Mouse (Mus musculus) midbrain, embryonic 13.5 days (tissue): ENCODE measurements around the gene Tmprss3. TPM values are rescaled to one million over a fixed set of nuclear protein-coding genes. Genes with fewer than 3 reads are reported as not detected.

Experiments used
- ATAC-seq: fragments of 200-750 bp; cut with Nextera tagmentation; 2 replicates; pipeline ENCODE4 v1.8.0; 2017; ENCODE audit warnings: mild to moderate bottlenecking, moderate TSS enrichment, moderate library complexity
- H3K27ac ChIP-seq: fragments of 300-500 bp; sonication (generic); 2 replicates; pipeline ENCODE4 v1.5.1; 2015; ENCODE audit warnings: inconsistent platforms, mild to moderate bottlenecking, moderate library complexity
- H3K27me3 ChIP-seq: fragments of 300-500 bp; sonication (generic); 2 replicates; pipeline ENCODE4 v1.6.1; 2015; ENCODE audit warnings: mild to moderate bottlenecking, inconsistent platforms
- H3K36me3 ChIP-seq: fragments of 300-500 bp; sonication (generic); 2 replicates; pipeline ENCODE4 v1.6.1; 2015; ENCODE audit warnings: mild to moderate bottlenecking, inconsistent platforms
- H3K4me1 ChIP-seq: fragments of 300-500 bp; sonication (generic); replicated peaks from 2 replicates; pipeline ENCODE4 v1.6.1; 2015; ENCODE audit warnings: inconsistent platforms
- H3K4me2 ChIP-seq: fragments of 300-500 bp; sonication (generic); replicated peaks from 2 replicates; pipeline ENCODE4 v1.6.1; 2015; ENCODE audit warnings: moderate library complexity, mild to moderate bottlenecking, inconsistent platforms
- H3K4me3 ChIP-seq: fragments of 300-500 bp; sonication (generic); replicated peaks from 2 replicates; pipeline ENCODE4 v1.5.1; 2015; ENCODE audit warnings: mild to moderate bottlenecking, inconsistent platforms
- H3K9ac ChIP-seq: fragments of 300-500 bp; sonication (generic); replicated peaks from 2 replicates; pipeline ENCODE4 v1.6.1; 2015; ENCODE audit warnings: mild to moderate bottlenecking, inconsistent platforms
- H3K9me3 ChIP-seq: fragments of 300-500 bp; sonication (generic); 2 replicates; pipeline ENCODE4 v1.6.1; 2016; ENCODE audit warnings: mild to moderate bottlenecking, inconsistent platforms
- WGBS: fragments of 180-500 bp; shearing (Covaris S2); methylation state at CpG from one replicate; pipeline ENCODE4 v1.1.7; 2015; 5-methylcytosine and 5-hydroxymethylcytosine counted together
- polyA plus RNA-seq: library from polyadenylated mRNA; unstranded; fragments of >200 nt; fragmentation: Nextera tagmentation; extraction: Ambion mirVana; gene quantifications from 2 replicates; pipeline ENCODE4 v1.2.1, GENCODE M21; 2015

Gene Tmprss3
- polyA plus RNA-seq: not detected in 2 replicates

DNA sequence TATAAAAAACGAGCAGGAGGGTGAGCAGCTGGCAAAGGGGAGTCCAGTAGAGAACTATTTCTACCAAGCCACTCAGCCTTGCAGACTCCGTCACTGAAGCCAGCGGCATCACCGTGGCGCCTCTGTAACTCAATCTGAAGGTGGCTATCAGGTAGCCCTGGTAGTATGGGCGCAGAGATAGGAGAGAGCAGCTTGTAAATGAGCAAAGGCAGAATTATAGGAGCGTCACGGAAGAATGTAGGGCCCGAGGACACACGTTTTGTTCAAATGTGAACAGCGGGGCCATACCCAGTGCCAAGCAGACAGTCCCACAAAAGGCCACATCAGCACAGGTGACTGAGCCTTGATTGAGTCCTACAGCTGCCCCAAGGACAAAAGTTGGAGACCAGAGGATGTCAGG is at the start of gene Tmprss3:
TSS of gene Tmprss3 (minus strand) at position 101 of the 400 bp plus-strand sequence.
- Histone ChIP-seq H3K9me3 (no peaks in the 10 kb centered on the region), H3K4me2 (no peak within 1 kb of the TSS), H3K27me3 (no peaks in the 10 kb centered on the region), H3K36me3 (no peaks in the 10 kb centered on the region), H3K27ac (no peak within 1 kb of the TSS), H3K4me3 (no peak within 1 kb of the TSS), H3K9ac (no peak within 1 kb of the TSS), H3K4me1 (no peaks in the 10 kb centered on the region)
- 87% methylated on average over 11 of the region's 11 CpGs for WGBS
- ATAC-seq: no peak

GRCm38 (mm10) chr17:31247144-31247543 is 48.4 kb upstream of the Tmprss3 start:
- ATAC-seq: no peak
- WGBS: 45% methylated on average over 5 of the region's 5 CpGs
- Histone ChIP-seq H3K9ac (no peak overlapping the region), H3K4me2 (no peak overlapping the region), H3K9me3 (peaks cover 6% of the 10 kb centered on the region; the same call in 1 of the 2 replicates), H3K4me3 (no peak overlapping the region), H3K4me1 (no peaks in the 10 kb centered on the region), H3K27ac (no peak overlapping the region), H3K36me3 (no peaks in the 10 kb centered on the region), H3K27me3 (no peaks in the 10 kb centered on the region)

GRCm38 (mm10) chr17:31245321-31245720 is 46.5 kb upstream of the Tmprss3 start:
- H3K4me3 ChIP-seq: no peak overlapping the region
- no peaks in the 10 kb centered on the region for H3K36me3 ChIP-seq
- H3K9me3 ChIP-seq: peaks cover 6% of the 10 kb centered on the region; the same call in 1 of the 2 replicates
- H3K27ac ChIP-seq: no peak overlapping the region
- H3K4me2 ChIP-seq: no peak overlapping the region
- ATAC-seq: no peak
- H3K9ac ChIP-seq: no peak overlapping the region
- WGBS: 81% methylated on average over 5 of the region's 5 CpGs
- no peaks in the 10 kb centered on the region for H3K4me1 ChIP-seq
- no peaks in the 10 kb centered on the region for H3K27me3 ChIP-seq

- Histone ChIP-seq H3K27me3 (no peaks in the 10 kb centered on the region), H3K9ac (no peak overlapping the region), H3K9me3 (peaks cover 6% of the 10 kb centered on the region; the same call in 1 of the 2 replicates), H3K4me1 (no peaks in the 10 kb centered on the region), H3K4me2 (no peak overlapping the region), H3K4me3 (no peak overlapping the region), H3K27ac (no peak overlapping the region), H3K36me3 (no peaks in the 10 kb centered on the region)
- 0% methylated on average over 1 of the region's 1 CpGs for whole genome bisulfite sequencing
- no peak for ATAC-seq
These were observed 44.0 kb upstream of the Tmprss3 start for GRCm38 (mm10) chr17:31242764-31243163.

GRCm38 (mm10) chr17:31241156-31241555 is 42.4 kb upstream of the Tmprss3 start:
- Histone ChIP-seq H3K4me2 (no peak overlapping the region), H3K27ac (no peak overlapping the region), H3K4me1 (no peaks in the 10 kb centered on the region), H3K27me3 (no peaks in the 10 kb centered on the region), H3K4me3 (no peak overlapping the region), H3K36me3 (no peaks in the 10 kb centered on the region), H3K9me3 (peaks cover 6% of the 10 kb centered on the region; the same call in 1 of the 2 replicates), H3K9ac (no peak overlapping the region)
- 84% methylated on average over 8 of the region's 8 CpGs for WGBS
- ATAC-seq: no peak

GRCm38 (mm10) chr17:31238234-31239020 is 39.6 kb upstream of the Tmprss3 start:
- H3K36me3 ChIP-seq: no peaks in the 10 kb centered on the region
- H3K4me3 ChIP-seq: no peak overlapping the region
- 86% methylated on average over 7 of the region's 7 CpGs for WGBS
- no peaks in the 10 kb centered on the region for H3K27me3 ChIP-seq
- H3K27ac ChIP-seq: no peak overlapping the region
- no peak overlapping the region for H3K9ac ChIP-seq
- H3K4me1 ChIP-seq: no peaks in the 10 kb centered on the region
- H3K4me2 ChIP-seq: no peak overlapping the region
- no peak for ATAC-seq
- H3K9me3 ChIP-seq: no peaks in the 10 kb centered on the region

GRCm38 (mm10) chr17:31235915-31236314 is 37.1 kb upstream of the Tmprss3 start:
- H3K9me3 ChIP-seq: no peaks in the 10 kb centered on the region

DNA sequence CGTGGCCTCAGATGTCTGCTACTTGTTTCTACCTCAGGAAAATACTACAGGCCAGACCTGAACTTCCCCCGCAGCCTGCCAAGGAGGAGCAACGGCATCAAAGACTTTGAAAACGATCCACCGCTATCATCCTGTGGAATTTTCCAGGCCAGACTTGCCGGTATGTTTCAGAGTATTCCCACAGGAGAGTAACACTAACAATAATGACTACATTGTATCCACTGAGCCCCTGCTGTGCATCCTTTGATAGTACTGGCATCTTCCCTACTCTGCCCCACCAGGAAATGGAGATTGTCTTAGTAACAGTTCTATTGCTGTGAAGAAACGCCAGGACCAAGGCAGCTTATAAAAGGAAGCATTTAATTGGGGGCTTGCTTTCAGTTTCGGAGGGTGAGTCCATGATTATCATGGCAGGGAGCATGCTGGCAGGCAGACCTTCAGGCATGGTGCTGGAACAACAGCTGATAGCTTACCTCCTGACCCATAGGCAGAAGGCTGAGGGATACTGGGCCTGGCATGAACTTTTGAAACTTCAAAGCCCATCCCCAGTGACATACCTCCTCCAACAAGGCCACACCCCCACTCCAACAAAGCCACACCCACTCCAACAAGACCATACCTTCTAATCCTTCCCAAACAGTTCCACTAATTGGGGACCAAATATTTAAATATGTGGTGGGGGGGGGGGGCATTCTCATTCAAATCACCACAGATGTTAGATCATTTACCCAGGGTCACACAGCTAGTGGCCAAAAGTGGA is 33.7 kb upstream of the Tmprss3 start:
- no peaks in the 10 kb centered on the region for H3K36me3 ChIP-seq
- WGBS: 41% methylated on average over 8 of the region's 8 CpGs

More at GRCm38 (mm10) chr17:31235915-31236314, 37.1 kb upstream of the Tmprss3 start:
- 88% methylated on average over 1 of the region's 1 CpGs for WGBS
- ATAC-seq: no peak
- Histone ChIP-seq H3K4me1 (peaks cover 8% of the 10 kb centered on the region; the same call in 1 of the 2 replicates), H3K36me3 (no peaks in the 10 kb centered on the region), H3K9ac (no peak overlapping the region), H3K4me3 (no peak overlapping the region), H3K27ac (no peak overlapping the region), H3K27me3 (no peaks in the 10 kb centered on the region), H3K4me2 (no peak overlapping the region)

DNA sequence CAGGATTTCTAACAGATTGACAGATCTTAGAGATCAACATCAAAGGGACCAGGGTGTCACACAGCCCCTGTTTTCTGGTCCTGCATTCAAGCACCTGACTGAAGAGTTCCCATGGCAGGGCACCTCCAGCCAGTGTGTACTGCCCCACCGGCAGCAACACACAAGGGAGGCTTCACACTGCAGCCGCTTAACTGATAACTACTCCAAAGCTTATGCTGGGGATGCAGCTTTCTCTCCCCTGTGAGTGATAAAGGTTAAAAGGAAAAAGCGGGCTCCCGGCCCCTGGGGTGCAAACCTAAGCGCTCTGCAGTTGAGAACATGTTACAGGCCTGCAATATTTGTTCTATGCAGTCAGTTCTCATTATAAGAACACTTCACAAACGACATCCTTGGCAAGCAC is 33.0 kb upstream of the Tmprss3 start:
- no peak overlapping the region for H3K4me3 ChIP-seq
- peak overlapping the region; percentile 5; the same call in 1 of the 2 replicates for H3K27ac ChIP-seq
- H3K4me1 ChIP-seq: peaks cover 8% of the 10 kb centered on the region; the same call in 1 of the 2 replicates
- no peak overlapping the region for H3K9ac ChIP-seq
- 38% methylated on average over 6 of the region's 6 CpGs for WGBS
- H3K4me2 ChIP-seq: no peak overlapping the region
- no peaks in the 10 kb centered on the region for H3K9me3 ChIP-seq
- no peaks in the 10 kb centered on the region for H3K27me3 ChIP-seq
- no peak for ATAC-seq
- no peaks in the 10 kb centered on the region for H3K36me3 ChIP-seq

More for the DNA sequence above, 33.7 kb upstream of the Tmprss3 start:
- Histone ChIP-seq H3K9me3 (no peaks in the 10 kb centered on the region), H3K27ac (0 out of 2 replicates have a peak overlapping the region, but pooled peaks have one; percentile 5), H3K27me3 (no peaks in the 10 kb centered on the region), H3K4me2 (no peak overlapping the region), H3K4me1 (peaks cover 8% of the 10 kb centered on the region; the same call in 1 of the 2 replicates), H3K4me3 (no peak overlapping the region), H3K9ac (no peak overlapping the region)
- no peak for ATAC-seq

DNA sequence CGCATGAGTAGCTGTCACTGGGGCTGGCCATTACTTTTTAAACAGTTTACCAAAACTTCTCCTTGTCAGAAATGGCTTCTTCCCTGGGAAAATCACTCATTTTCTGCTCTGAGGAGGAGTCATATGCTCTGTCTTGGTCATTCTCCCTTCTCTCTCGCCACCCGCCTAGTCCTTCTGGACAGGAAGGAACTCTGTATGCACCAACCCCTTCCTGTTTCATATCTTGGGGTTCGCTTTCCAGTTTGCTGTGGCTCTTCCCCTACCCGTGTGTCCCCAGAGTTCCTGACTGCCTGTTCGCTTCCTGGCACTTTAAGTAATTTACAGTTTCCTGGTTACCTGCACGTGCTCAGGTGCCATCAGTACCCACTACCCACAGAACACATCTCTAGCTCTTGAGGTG is 28.2 kb upstream of the Tmprss3 start:
- Histone ChIP-seq H3K4me2 (no peak overlapping the region), H3K36me3 (no peaks in the 10 kb centered on the region), H3K27me3 (no peaks in the 10 kb centered on the region), H3K27ac (no peak overlapping the region), H3K4me3 (no peak overlapping the region), H3K9me3 (no peaks in the 10 kb centered on the region), H3K4me1 (peaks cover 2% of the 10 kb centered on the region; the same call in 1 of the 2 replicates), H3K9ac (no peak overlapping the region)
- no peak for ATAC-seq
- WGBS: 89% methylated on average over 7 of the region's 7 CpGs

DNA sequence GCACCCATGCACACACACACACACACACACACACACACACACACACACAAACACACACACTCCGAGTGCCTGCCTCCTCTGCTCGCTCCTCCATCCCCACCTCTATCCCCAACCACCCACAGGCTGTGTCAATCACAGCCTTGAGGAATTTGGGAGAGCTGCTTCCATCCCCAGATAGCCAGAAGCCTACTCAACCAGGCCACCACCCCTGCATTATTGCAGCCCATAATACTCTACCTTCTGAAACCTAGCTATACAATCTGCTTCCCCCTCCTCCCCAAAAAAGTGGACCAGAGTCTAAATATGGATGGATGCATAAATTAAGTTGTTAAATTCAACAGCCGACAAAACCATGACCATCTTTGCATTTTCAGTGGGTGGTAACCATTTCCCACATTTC is 27.6 kb upstream of the Tmprss3 start:
- no peaks in the 10 kb centered on the region for H3K4me1 ChIP-seq
- H3K4me2 ChIP-seq: no peak overlapping the region
- H3K27me3 ChIP-seq: no peaks in the 10 kb centered on the region
- H3K9me3 ChIP-seq: no peaks in the 10 kb centered on the region
- no peak overlapping the region for H3K4me3 ChIP-seq
- WGBS: 96% methylated on average over 3 of the region's 3 CpGs
- no peaks in the 10 kb centered on the region for H3K36me3 ChIP-seq
- no peak for ATAC-seq
- no peak overlapping the region for H3K27ac ChIP-seq
- H3K9ac ChIP-seq: no peak overlapping the region

DNA sequence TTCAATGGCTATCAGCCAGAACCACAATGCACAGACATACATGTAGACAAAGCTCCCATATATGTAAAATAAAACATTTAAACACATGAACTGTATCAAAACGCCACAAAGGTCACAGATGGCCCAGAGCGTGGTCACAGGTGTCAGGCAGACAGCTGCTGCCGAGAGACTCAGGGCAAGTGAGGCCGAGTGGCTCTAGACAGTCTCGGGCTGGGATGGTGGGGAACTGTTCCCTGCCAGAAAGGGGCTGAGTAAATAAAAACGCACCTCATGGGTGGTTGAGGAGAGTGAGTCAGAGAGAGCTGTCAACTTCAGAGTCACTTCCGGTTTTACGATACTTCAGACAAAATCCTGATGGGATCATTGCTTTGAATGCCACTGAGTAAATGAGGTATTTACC is 25.8 kb upstream of the Tmprss3 start:
- Histone ChIP-seq H3K9me3 (no peaks in the 10 kb centered on the region), H3K9ac (no peak overlapping the region), H3K4me3 (no peak overlapping the region), H3K27me3 (no peaks in the 10 kb centered on the region), H3K36me3 (no peaks in the 10 kb centered on the region), H3K4me2 (no peak overlapping the region), H3K4me1 (no peaks in the 10 kb centered on the region), H3K27ac (no peak overlapping the region)
- 89% methylated on average over 8 of the region's 8 CpGs for WGBS
- no peak for ATAC-seq
